Mouse (Mus musculus) MEL (cell line): ENCODE data around the gene Tmprss2. TPM values are rescaled to one million over a fixed set of nuclear protein-coding genes. Genes with fewer than 3 reads are reported as not detected.
"Not testable (repeated sequence)": the region's sequence is repeated elsewhere in the genome, so short reads cannot be mapped to it uniquely, and the experiment has no call there.

Experiments used
- DNase-seq: peaks from one replicate; pipeline ENCODE4 v3.0.0; 2011; ENCODE audit warnings: low read depth, low spot score
- H3K27ac ChIP-seq: 2 replicates; pipeline ENCODE4 v1.5.1; 2012; ENCODE audit warnings: low read depth, mild to moderate bottlenecking, control low read depth, low read length, moderate library complexity; ENCODE audit not compliant: control insufficient read depth
- H3K27me3 ChIP-seq, 2 experiments: fragments of 150-350 bp in 1 of 2; sonication (generic) in 1 of 2; 2 replicates each; pipeline ENCODE4 v1.6.1; 2012; ENCODE audit warnings: low read length in 2 of 2, mild to moderate bottlenecking in 2 of 2, improper control_type of control experiment in 1 of 2, moderate library complexity in 1 of 2; ENCODE audit not compliant: insufficient read depth in 2 of 2, control insufficient read depth in 1 of 2
- H3K36me3 ChIP-seq, 2 experiments: 2 replicates each; pipeline ENCODE4 v1.6.1; 2012 to 2014; ENCODE audit warnings: low read length in 2 of 2, improper control_type of control experiment in 1 of 2, inconsistent platforms in 1 of 2, mild to moderate bottlenecking in 1 of 2; ENCODE audit not compliant: insufficient read depth in 2 of 2, control insufficient read depth in 1 of 2
- H3K4me1 ChIP-seq, 2 experiments: fragments of 150-350 bp in 1 of 2; sonication (generic) in 1 of 2; 2 replicates each; pipeline ENCODE4 v1.6.1; 2012; ENCODE audit warnings: low read length in 2 of 2, improper control_type of control experiment in 1 of 2, mild to moderate bottlenecking in 1 of 2; ENCODE audit not compliant: insufficient read depth in 2 of 2, control insufficient read depth in 1 of 2
- H3K4me3 ChIP-seq, 2 experiments: fragments of 150-350 bp in 1 of 2; sonication (generic) in 1 of 2; 2 replicates each; pipeline ENCODE4 v1.5.1; 2012; ENCODE audit warnings: low read depth in 2 of 2, low read length in 2 of 2, mild to moderate bottlenecking in 2 of 2, moderate library complexity in 2 of 2, control low read depth in 1 of 2, improper control_type of control experiment in 1 of 2; ENCODE audit not compliant: control insufficient read depth in 1 of 2, insufficient read depth in 1 of 2
- H3K79me2 ChIP-seq: 2 replicates; pipeline ENCODE4 v1.6.1; 2012; ENCODE audit warnings: mild to moderate bottlenecking, low read length, moderate library complexity; ENCODE audit not compliant: control insufficient read depth, poor library complexity, insufficient read depth
- H3K9ac ChIP-seq: 2 replicates; pipeline ENCODE4 v1.6.1; 2012; ENCODE audit warnings: low read depth, mild to moderate bottlenecking, control low read depth, low read length, moderate library complexity; ENCODE audit not compliant: control insufficient read depth, poor library complexity, severe bottlenecking
- H3K9me3 ChIP-seq: fragments of 150-350 bp; sonication (generic); replicated peaks from 2 replicates; pipeline ENCODE4 v1.6.1; 2012; ENCODE audit warnings: mild to moderate bottlenecking, low read length, improper control_type of control experiment, moderate library complexity; ENCODE audit not compliant: insufficient read depth
- CTCF ChIP-seq, 3 experiments: IDR thresholded peaks in 2 of 3; conservative IDR thresholded peaks in 1 of 3; 2 replicates each; pipeline ENCODE4 v1.5.1; 2011 to 2012; ENCODE audit warnings: low read length in 3 of 3, low read depth in 2 of 3, mild to moderate bottlenecking in 2 of 3, improper control_type of control experiment in 1 of 3, inconsistent platforms in 1 of 3, mixed read lengths in 1 of 3, moderate library complexity in 1 of 3; ENCODE audit not compliant: control insufficient read depth in 1 of 3, insufficient read depth in 1 of 3, poor library complexity in 1 of 3, severe bottlenecking in 1 of 3
- E2F4 ChIP-seq: IDR thresholded peaks from 2 replicates; pipeline ENCODE4 v1.6.1; 2011; ENCODE audit warnings: low read depth, low read length, improper control_type of control experiment, borderline replicate concordance
- ETS1 ChIP-seq: IDR thresholded peaks from 2 replicates; pipeline ENCODE4 v1.6.1; 2012; ENCODE audit warnings: low read depth, mild to moderate bottlenecking, inconsistent platforms, low read length, improper control_type of control experiment, moderate library complexity
- GABPA ChIP-seq: IDR thresholded peaks from 2 replicates; pipeline ENCODE4 v1.6.1; 2012; ENCODE audit warnings: low read depth, mild to moderate bottlenecking, inconsistent platforms, low read length, improper control_type of control experiment, moderate library complexity
- MAX ChIP-seq: IDR thresholded peaks from 2 replicates; pipeline ENCODE4 v1.6.1; 2011; ENCODE audit warnings: low read length, improper control_type of control experiment
- MAZ ChIP-seq: IDR thresholded peaks from 2 replicates; pipeline ENCODE4 v1.6.1; 2012; ENCODE audit warnings: low read depth, mild to moderate bottlenecking, inconsistent platforms, low read length, improper control_type of control experiment
- MYC ChIP-seq: IDR thresholded peaks from 2 replicates; pipeline ENCODE4 v1.6.1; 2011; ENCODE audit warnings: low read depth, mild to moderate bottlenecking, low read length, improper control_type of control experiment, moderate library complexity
- POLR2A ChIP-seq, 2 experiments: IDR thresholded peaks; 2 replicates each; pipeline ENCODE4 v1.6.1; 2011 to 2012; ENCODE audit warnings: low read length in 2 of 2, mild to moderate bottlenecking in 2 of 2, control low read depth in 1 of 2, improper control_type of control experiment in 1 of 2, low read depth in 1 of 2, moderate library complexity in 1 of 2; ENCODE audit not compliant: control insufficient read depth in 1 of 2, insufficient read depth in 1 of 2, poor library complexity in 1 of 2
- POLR2AphosphoS5 ChIP-seq: IDR thresholded peaks from 2 replicates; pipeline ENCODE4 v1.6.1; 2012; ENCODE audit warnings: low read depth, borderline replicate concordance, mild to moderate bottlenecking, inconsistent platforms, low read length, moderate library complexity, mixed read lengths
- RAD21 ChIP-seq: IDR thresholded peaks from 2 replicates; pipeline ENCODE4 v1.6.1; 2011; ENCODE audit warnings: mild to moderate bottlenecking, low read depth, low read length, improper control_type of control experiment
- SMC3 ChIP-seq: IDR thresholded peaks from 2 replicates; pipeline ENCODE4 v1.6.1; 2011; ENCODE audit warnings: low read depth, low read length, improper control_type of control experiment
- UBTF ChIP-seq: IDR thresholded peaks from 2 replicates; pipeline ENCODE4 v1.6.1; 2012; ENCODE audit warnings: low read depth, mild to moderate bottlenecking, inconsistent platforms, low read length, improper control_type of control experiment, moderate library complexity, borderline replicate concordance; ENCODE audit not compliant: insufficient read depth
- USF1 ChIP-seq: IDR thresholded peaks from 2 replicates; pipeline ENCODE4 v1.6.1; 2014; ENCODE audit warnings: low read depth, mild to moderate bottlenecking, inconsistent platforms, low read length, improper control_type of control experiment, moderate library complexity
- USF2 ChIP-seq, 2 experiments: IDR thresholded peaks; 2 replicates each; pipeline ENCODE4 v1.6.1; 2011 to 2012; ENCODE audit warnings: improper control_type of control experiment in 2 of 2, low read length in 2 of 2, borderline replicate concordance in 1 of 2, inconsistent platforms in 1 of 2, low read depth in 1 of 2, mild to moderate bottlenecking in 1 of 2; ENCODE audit not compliant: insufficient read depth in 1 of 2
- ZC3H11A ChIP-seq: IDR thresholded peaks from 2 replicates; pipeline ENCODE4 v1.6.1; 2012; ENCODE audit warnings: low read depth, mild to moderate bottlenecking, inconsistent platforms, low read length, improper control_type of control experiment
- ZKSCAN1 ChIP-seq: IDR thresholded peaks from 2 replicates; pipeline ENCODE4 v1.6.1; 2012; ENCODE audit warnings: low read depth, mild to moderate bottlenecking, inconsistent platforms, low read length, improper control_type of control experiment, moderate library complexity
- polyA plus RNA-seq, 2 experiments: library from polyadenylated mRNA; stranded (reverse) in 1 of 2; unstranded in 1 of 2; fragments of >175 nt in 1 of 2; fragments of >200 nt in 1 of 2; gene quantifications; 2 replicates each; pipeline versions ENCODE4 v1.2.1 to v1.2.4; 2012; ENCODE audit warnings: low replicate concordance in 2 of 2, low read depth in 1 of 2; ENCODE audit not compliant: insufficient read length in 2 of 2, insufficient read depth in 1 of 2, missing spikeins in 1 of 2
- total RNA-seq: library from RNA; depleted of rRNA; stranded (reverse); fragments of 300-350 nt; gene quantifications from 2 replicates; pipeline ENCODE4 v1.2.3, GENCODE M21; 2012

The Tmprss2 gene
- total and polyA plus RNA-seq, 3 experiments, result not detected

- Histone ChIP-seq H3K4me1 (no peaks in the 10 kb centered on the region), H3K4me3 (no peak overlapping the region), H3K27me3 (peaks cover 5% of the 10 kb centered on the region in 2 experiments; a peak in 2 of 4 replicates), H3K36me3 (no peaks in the 10 kb centered on the region), H3K9me3 (no peaks in the 10 kb centered on the region), H3K9ac (no peak overlapping the region), H3K79me2 (no peaks in the 10 kb centered on the region), H3K27ac (no peak overlapping the region)
- no peak for DNase-seq
- TF ChIP-seq E2F4 (no peak), POLR2A (IDR thresholded peaks at IDR 0.05; ENCODE audit: control insufficient read depth in 1 of 2, insufficient read depth in 1 of 2, low read depth in 1 of 2, low read length in 2 of 2, poor library complexity in 1 of 2) (no peak), CTCF (IDR thresholded peaks at IDR 0.05 in 2 of 3, conservative IDR thresholded peaks at IDR 0.05 in 1 of 3; ENCODE audit: control insufficient read depth in 1 of 3, insufficient read depth in 1 of 3, low read depth in 2 of 3, low read length in 3 of 3, poor library complexity in 1 of 3, severe bottlenecking in 1 of 3) (no peak), USF1 (no peak), MAZ (no peak), RAD21 (no peak)
- TF ChIP-seq, all 39 proteins: peak for 0
These were observed 17.0 kb downstream of the Tmprss2 start for GRCm38 (mm10) chr16:97593816-97594509.

GRCm38 (mm10) chr16:97593057-97593456, 17.9 kb downstream of the Tmprss2 start:
- Histone ChIP-seq H3K27ac (no peak overlapping the region), H3K4me3 (no peak overlapping the region), H3K79me2 (no peaks in the 10 kb centered on the region), H3K9ac (no peak overlapping the region), H3K36me3 (no peaks in the 10 kb centered on the region), H3K9me3 (no peaks in the 10 kb centered on the region), H3K4me1 (no peaks in the 10 kb centered on the region), H3K27me3 (peaks cover 5% of the 10 kb centered on the region in 2 experiments; a peak in 2 of 4 replicates)
- peak; percentile 86 for DNase-seq
- TF ChIP-seq CTCF (IDR thresholded peaks at IDR 0.05 in 2 of 3, conservative IDR thresholded peaks at IDR 0.05 in 1 of 3; ENCODE audit: control insufficient read depth in 1 of 3, insufficient read depth in 1 of 3, low read depth in 2 of 3, low read length in 3 of 3, poor library complexity in 1 of 3, severe bottlenecking in 1 of 3), result peak; percentile 67 to 81 (median 69)
- TF ChIP-seq ZC3H11A, result peak; percentile 87
- peak; percentile 88 for TF ChIP-seq RAD21
- TF ChIP-seq ETS1, result no peak
- no peak for TF ChIP-seq USF2 (IDR thresholded peaks at IDR 0.05; ENCODE audit: borderline replicate concordance in 1 of 2, insufficient read depth in 1 of 2, low read depth in 1 of 2, low read length in 2 of 2)
- TF ChIP-seq SMC3, result peak; percentile 90

- no peaks in the 10 kb centered on the region for H3K9me3 ChIP-seq
- H3K4me1 ChIP-seq, result no peaks in the 10 kb centered on the region
- H3K9ac ChIP-seq, result no peak overlapping the region
- H3K4me3 ChIP-seq, result no peak overlapping the region
- H3K36me3 ChIP-seq, result no peaks in the 10 kb centered on the region
- no peak for DNase-seq
- TF ChIP-seq GABPA (no peak), MYC (no peak), USF1 (no peak), UBTF (no peak), ZKSCAN1 (no peak), MAZ (no peak), POLR2AphosphoS5 (no peak), MAX (no peak)
- no peak overlapping the region for H3K27ac ChIP-seq
- no peaks in the 10 kb centered on the region for H3K79me2 ChIP-seq
- peaks cover 2 to 4% of the 10 kb centered on the region in 2 experiments; a peak in 1 of 4 replicates for H3K27me3 ChIP-seq
These were observed 19.5 kb downstream of the Tmprss2 start for GRCm38 (mm10) chr16:97591512-97591911.

DNA sequence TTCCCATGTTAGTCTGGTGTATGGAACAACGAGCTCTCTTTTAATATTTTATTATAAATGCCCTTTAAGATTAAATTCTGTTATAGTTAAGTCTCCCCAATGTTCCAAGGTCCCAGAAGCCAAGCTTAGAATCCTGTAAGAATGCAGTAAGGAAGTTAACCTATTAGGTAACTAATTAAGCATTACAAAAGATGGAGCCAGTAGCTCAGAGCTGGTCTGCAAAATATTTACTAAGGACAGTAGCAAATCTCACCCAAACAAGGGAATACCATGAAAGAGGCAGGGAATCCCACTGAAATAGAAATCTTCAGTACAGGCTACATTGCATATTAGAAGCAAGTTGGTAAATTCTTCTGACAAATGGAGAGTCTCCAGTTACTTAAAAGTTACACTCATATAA, 28.1 kb downstream of the Tmprss2 start:
- not testable (repeated sequence) for H3K9me3 ChIP-seq, H3K27me3 ChIP-seq

More for the DNA sequence above, 28.1 kb downstream of the Tmprss2 start:
- H3K4me1 ChIP-seq, H3K9ac ChIP-seq, H3K36me3 ChIP-seq, H3K79me2 ChIP-seq, DNase-seq, H3K4me3 ChIP-seq, H3K27ac ChIP-seq: not testable (repeated sequence)
